In genomic region chr4:77537336-77537735, GRCm38 (mm10) we compare ENCODE assay signal across 22 mouse cellular contexts.
DNase-seq lines count a peak whose midpoint lies in the region; ATAC-seq and TF ChIP-seq lines count a peak whose summit lies in the region.
"Had no signal": no experiment of that assay in that cellular context is flagged by ENCODE, and none has a peak within 500 bp of the region (broad histone marks: within the 10 kb centered on the region; RNA-seq: fewer than 3 reads in every experiment).

No protein-coding gene starts in this region.

- H3K27me3 ChIP-seq in hindbrain, embryonic 11.5 days (ENCODE audit: control insufficient read depth, insufficient read depth, low read length), result no peaks in the 10 kb centered on the region
- H3K27me3 ChIP-seq in hindbrain, embryonic 10.5 days (ENCODE audit: insufficient read depth, poor library complexity, severe bottlenecking), result no peaks in the 10 kb centered on the region
- no peaks in the 10 kb centered on the region for H3K27me3 ChIP-seq in hindbrain, embryonic 16.5 days (replicated peaks; ENCODE audit: control insufficient read depth, insufficient read depth, low read length)
- no peaks in the 10 kb centered on the region for H3K27me3 ChIP-seq in neural tube, embryonic 15.5 days (replicated peaks)
- H3K27me3 ChIP-seq: CH12.LX; heart, embryonic 12.5 days; megakaryocyte, embryonic 14.5 days had no signal

- H3K9me3 ChIP-seq in hindbrain, embryonic 11.5 days (ENCODE audit: control insufficient read depth, low read length), result no peaks in the 10 kb centered on the region
- no peaks in the 10 kb centered on the region for H3K9me3 ChIP-seq in hindbrain, embryonic 10.5 days
- no peaks in the 10 kb centered on the region for H3K9me3 ChIP-seq in hindbrain, embryonic 16.5 days (ENCODE audit: control insufficient read depth, low read length)
- H3K9me3 ChIP-seq in neural tube, embryonic 15.5 days (replicated peaks), result no peaks in the 10 kb centered on the region
- H3K9me3 ChIP-seq: heart, embryonic 12.5 days; megakaryocyte, embryonic 14.5 days had no signal

- 69% methylated on average over 5 of the region's 5 CpGs for WGBS in hindbrain, embryonic 11.5 days
- 69% methylated on average over 5 of the region's 5 CpGs for WGBS in hindbrain, embryonic 10.5 days
- WGBS in hindbrain, embryonic 16.5 days, result 36% methylated on average over 5 of the region's 5 CpGs
- 34% methylated on average over 5 of the region's 5 CpGs for WGBS in neural tube, embryonic 15.5 days

- no peak for TF ChIP-seq POLR2A in brain, embryonic 14.5 days (IDR thresholded peaks at IDR 0.05; ENCODE audit: borderline replicate concordance, extremely low read depth, insufficient read depth, insufficient read length, poor library complexity, severe bottlenecking)

- no peak overlapping the region for H3K27ac ChIP-seq in hindbrain, embryonic 11.5 days (ENCODE audit: low read depth, low read length)
- no peak overlapping the region for H3K27ac ChIP-seq in hindbrain, embryonic 10.5 days
- H3K27ac ChIP-seq in hindbrain, embryonic 16.5 days (ENCODE audit: low read depth, low read length), result no peak overlapping the region
- H3K27ac ChIP-seq in neural tube, embryonic 15.5 days (replicated peaks), result peak overlapping the region; percentile 61
- H3K27ac ChIP-seq: gastrocnemius, adult 2 months; left cerebral cortex, adult 2 months had no signal

- no peak for TF ChIP-seq CTCF in brain, embryonic 14.5 days (IDR thresholded peaks at IDR 0.05; ENCODE audit: borderline replicate concordance, extremely low read depth, insufficient read depth, insufficient read length)

- ATAC-seq in hindbrain, embryonic 11.5 days (ENCODE audit: low FRiP score), result 0 out of 2 replicates have a peak, but pooled peaks have one; percentile 38
- peak; percentile 34; the same call in 1 of the 2 replicates for ATAC-seq in hindbrain, embryonic 16.5 days
- ATAC-seq in neural tube, embryonic 15.5 days (ENCODE audit: low FRiP score), result peak; percentile 38; the same call in 1 of the 2 replicates
- no peak for ATAC-seq in cerebellum, adult (ENCODE audit: insufficient number of reproducible peaks, low FRiP score, low TSS enrichment)
- ATAC-seq: inflammation-experienced regulatory T-cells, adult 6 months had no signal

- no peak overlapping the region for H3K4me2 ChIP-seq in hindbrain, embryonic 11.5 days (replicated peaks; ENCODE audit: low read depth, low read length)
- no peak overlapping the region for H3K4me2 ChIP-seq in hindbrain, embryonic 16.5 days (ENCODE audit: low read length)
- H3K4me2 ChIP-seq in neural tube, embryonic 15.5 days, result peak overlapping the region; percentile 13
- H3K4me2 ChIP-seq: heart, embryonic 12.5 days; liver, embryonic 11.5 days had no signal

- no peaks in the 10 kb centered on the region for H3K4me1 ChIP-seq in hindbrain, embryonic 11.5 days (replicated peaks; ENCODE audit: control insufficient read depth, insufficient read depth, low read length)
- no peaks in the 10 kb centered on the region for H3K4me1 ChIP-seq in hindbrain, embryonic 10.5 days (replicated peaks)
- no peaks in the 10 kb centered on the region for H3K4me1 ChIP-seq in hindbrain, embryonic 16.5 days (ENCODE audit: control insufficient read depth, insufficient read depth, low read depth, low read length)
- H3K4me1 ChIP-seq in neural tube, embryonic 15.5 days, result peaks cover 9% of the 10 kb centered on the region
- H3K4me1 ChIP-seq: heart, embryonic 12.5 days; megakaryocyte, embryonic 14.5 days had no signal

- H3K36me3 ChIP-seq in hindbrain, embryonic 11.5 days (ENCODE audit: control insufficient read depth, insufficient read depth, low read length), result no peaks in the 10 kb centered on the region
- no peaks in the 10 kb centered on the region for H3K36me3 ChIP-seq in hindbrain, embryonic 10.5 days
- H3K36me3 ChIP-seq in hindbrain, embryonic 16.5 days (ENCODE audit: control insufficient read depth, insufficient read depth, low read length), result no peaks in the 10 kb centered on the region
- H3K36me3 ChIP-seq in neural tube, embryonic 15.5 days, result no peaks in the 10 kb centered on the region
- H3K36me3 ChIP-seq: heart, embryonic 12.5 days had no signal

- DNase-seq in hindbrain, embryonic 11.5 days (ENCODE audit: low spot score), result no peak
- DNase-seq in hindbrain, embryonic 10.5 days (ENCODE audit: low spot score), result no peak
- peak; percentile 58 for DNase-seq in brain, embryonic 14.5 days (ENCODE audit: low read depth)
- DNase-seq in thymus, postnatal 25 days, result no peak
- DNase-seq: cerebellum, adult 9-11 months; gastrocnemius, adult 2 months; heart, postnatal 14 days; kidney, adult 9 months; kidney, postnatal 25 days; left cerebral cortex, postnatal 4 days; lung, adult 2 months; right cerebral cortex, adult 18-20 months; thymus, postnatal 14 days had no signal

- no peak overlapping the region for H3K4me3 ChIP-seq in hindbrain, embryonic 11.5 days (ENCODE audit: low read depth, low read length)
- H3K4me3 ChIP-seq in hindbrain, embryonic 10.5 days, result no peak overlapping the region
- no peak overlapping the region for H3K4me3 ChIP-seq in hindbrain, embryonic 16.5 days (ENCODE audit: low read length)
- H3K4me3 ChIP-seq in neural tube, embryonic 15.5 days (replicated peaks), result no peak overlapping the region
- H3K4me3 ChIP-seq: gastrocnemius, adult 2 months; heart, embryonic 12.5 days; left cerebral cortex, adult 2 months; megakaryocyte, embryonic 14.5 days had no signal

- no peak overlapping the region for H3K9ac ChIP-seq in hindbrain, embryonic 11.5 days (ENCODE audit: low read depth, low read length)
- H3K9ac ChIP-seq in hindbrain, embryonic 16.5 days (ENCODE audit: low read depth, low read length), result no peak overlapping the region
- H3K9ac ChIP-seq in neural tube, embryonic 15.5 days (replicated peaks), result no peak overlapping the region; the same call in 1 of the 2 replicates
- H3K9ac ChIP-seq: heart, embryonic 12.5 days had no signal
